Mouse (Mus musculus) kidney, adult 2 months (tissue): Measurements from ENCODE around the gene Rptor. TPM values are rescaled to one million over a fixed set of nuclear protein-coding genes. Genes with fewer than 3 reads are reported as not detected.
A peak's percentile ranks its signal among the peaks of the same experiment; 100 is the strongest.

ENCODE experiments used
- DNase-seq: peaks from one replicate; pipeline ENCODE4 v3.0.0; 2021
- H3K27ac ChIP-seq: fragments of 200-500 bp; 2 replicates; pipeline ENCODE4 v1.5.1; 2012; ENCODE audit warnings: low read depth, low read length, control low read depth, inconsistent platforms; ENCODE audit not compliant: insufficient read depth
- H3K27me3 ChIP-seq: fragments of 200-500 bp; replicated peaks from 2 replicates; pipeline ENCODE4 v1.6.1; 2012; ENCODE audit warnings: mild to moderate bottlenecking, moderate library complexity, low read length, inconsistent platforms; ENCODE audit not compliant: control insufficient read depth, insufficient read depth
- H3K36me3 ChIP-seq: fragments of 200-500 bp; 2 replicates; pipeline ENCODE4 v1.6.1; 2012; ENCODE audit warnings: mild to moderate bottlenecking, moderate library complexity, low read length, inconsistent platforms; ENCODE audit not compliant: control insufficient read depth, insufficient read depth
- H3K4me1 ChIP-seq: fragments of 200-500 bp; 2 replicates; pipeline ENCODE4 v1.6.1; 2011; ENCODE audit warnings: low read length; ENCODE audit not compliant: control insufficient read depth, insufficient read depth
- H3K4me3 ChIP-seq: fragments of 200-500 bp; 2 replicates; pipeline ENCODE4 v1.5.1; 2011; ENCODE audit warnings: mild to moderate bottlenecking, low read depth, low read length, control low read depth; ENCODE audit not compliant: insufficient read depth
- CTCF ChIP-seq: fragments of 200-500 bp; conservative IDR thresholded peaks from 2 replicates; pipeline ENCODE4 v1.5.1; 2011; ENCODE audit warnings: low read depth, mild to moderate bottlenecking, control low read depth, low read length, moderate library complexity, mixed read lengths; ENCODE audit not compliant: insufficient read depth, insufficient read length
- POLR2A ChIP-seq: fragments of 200-500 bp; IDR thresholded peaks from one replicate; pipeline ENCODE4 v1.6.1; 2011; ENCODE audit warnings: low read depth, low read length, control low read depth
- WGBS: fragments of 180-500 bp; shearing (Covaris S2); methylation state at CpG from one replicate; pipeline ENCODE4 v1.1.7; 2018; 5-methylcytosine and 5-hydroxymethylcytosine counted together
- polyA plus RNA-seq: library from polyadenylated mRNA; depleted of rRNA; stranded (reverse); fragments of >200 nt; gene quantifications from 2 replicates; pipeline ENCODE4 v1.2.3, GENCODE M21; 2012

Gene Rptor
- polyA plus RNA-seq, 1 experiment, result 20.7 TPM

DNA sequence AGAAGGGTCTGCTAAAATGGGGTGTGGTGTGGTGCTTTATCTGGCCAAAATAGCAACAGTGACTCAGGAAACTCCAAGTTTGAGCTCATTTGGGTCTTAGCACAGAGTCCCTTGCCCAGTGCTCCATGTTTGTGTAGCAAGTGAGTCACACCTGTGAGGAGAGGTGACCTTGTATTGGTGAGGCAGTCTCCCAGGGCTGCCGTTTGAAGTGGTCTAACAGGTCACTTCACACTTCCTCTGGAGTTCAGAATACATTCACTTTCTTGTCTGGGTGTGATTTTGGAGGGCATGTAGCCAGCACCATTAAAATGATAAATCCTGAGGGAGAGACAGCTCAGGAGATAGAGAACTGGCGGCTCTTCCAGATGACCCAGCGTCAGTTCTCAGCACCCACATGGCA lies 115.4 kb downstream of the Rptor start:
- Histone ChIP-seq H3K36me3 (no peaks in the 10 kb centered on the region), H3K27me3 (no peaks in the 10 kb centered on the region), H3K4me1 (peaks cover 7% of the 10 kb centered on the region; the same call in 1 of the 2 replicates), H3K27ac (no peak overlapping the region), H3K4me3 (no peak overlapping the region)
- DNase-seq, result no peak
- WGBS, result 90% methylated on average over 3 of the region's 3 CpGs
- TF ChIP-seq CTCF (no peak), POLR2A (no peak)

DNA sequence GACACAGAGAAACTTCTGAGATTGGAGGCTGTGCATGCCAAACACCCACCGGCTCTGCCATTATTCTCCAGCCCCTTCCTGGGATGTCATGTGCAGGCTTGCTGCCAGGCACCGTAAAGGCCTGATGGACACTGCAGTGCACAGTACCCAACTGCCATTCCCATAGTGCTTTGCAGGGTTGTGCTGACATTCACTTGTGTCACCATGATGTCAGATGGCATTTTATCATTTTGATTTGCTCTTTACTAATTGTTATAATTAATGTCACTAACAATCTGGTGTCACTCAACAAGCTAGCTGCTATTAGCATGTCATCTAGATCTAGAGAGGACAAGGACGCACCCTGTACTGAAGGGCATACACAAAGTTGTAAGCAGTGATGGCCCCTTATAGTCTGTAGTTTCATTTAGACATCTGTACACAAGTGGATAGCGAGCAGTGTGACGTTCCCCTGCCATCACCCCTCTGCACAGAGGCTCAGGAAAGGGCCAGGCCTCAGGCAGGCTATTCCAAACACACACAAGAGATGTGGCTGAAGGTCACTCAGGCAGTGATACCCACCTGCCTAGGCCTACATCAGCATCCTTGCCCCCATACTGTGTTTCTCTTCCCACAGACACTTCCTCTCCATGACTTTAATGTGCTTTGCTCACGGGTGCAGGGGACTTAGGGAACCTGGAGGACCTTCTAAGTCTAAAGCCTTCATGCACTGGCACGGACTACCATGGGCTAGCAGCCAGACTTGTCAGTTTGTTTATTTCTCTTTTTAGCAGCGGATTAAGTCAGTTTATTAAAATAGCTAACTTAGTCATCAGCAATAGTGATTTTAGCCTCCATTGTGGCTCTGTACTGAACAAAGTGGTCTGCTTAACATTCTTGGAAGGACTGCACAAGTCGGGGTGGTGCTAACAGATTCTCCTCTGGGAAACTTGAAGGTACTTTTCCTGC lies 117.7 kb downstream of the Rptor start:
- Histone ChIP-seq H3K4me3 (no peak overlapping the region), H3K27me3 (no peaks in the 10 kb centered on the region), H3K4me1 (peaks cover 4% of the 10 kb centered on the region; the same call in 1 of the 2 replicates), H3K36me3 (no peaks in the 10 kb centered on the region), H3K27ac (no peak overlapping the region)
- 68% methylated on average over 9 of the region's 9 CpGs for WGBS
- DNase-seq, result peak; percentile 17
- TF ChIP-seq CTCF (no peak), POLR2A (no peak)

DNA sequence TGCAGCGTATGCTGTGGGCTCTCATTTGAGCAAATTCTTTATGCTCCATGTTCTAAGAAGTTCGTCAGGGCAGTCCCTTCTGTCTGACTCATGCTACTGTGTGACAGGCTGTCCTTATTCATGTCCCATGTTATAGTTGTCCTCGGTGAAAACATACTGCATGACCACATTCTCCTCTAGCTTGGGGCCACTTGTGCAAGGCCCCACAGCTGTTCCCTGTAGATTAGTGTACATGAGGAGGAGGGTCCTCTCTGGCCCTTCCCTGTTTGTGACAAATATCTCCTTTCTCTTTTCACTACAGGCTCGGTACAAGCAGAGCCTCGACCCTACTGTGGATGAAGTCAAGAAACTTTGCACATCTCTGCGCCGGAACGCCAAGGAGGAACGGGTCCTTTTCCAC lies 122.0 kb downstream of the Rptor start:
- H3K4me3 ChIP-seq, result no peak overlapping the region
- DNase-seq, result no peak
- no peaks in the 10 kb centered on the region for H3K27me3 ChIP-seq
- no peak for TF ChIP-seq POLR2A
- TF ChIP-seq CTCF, result no peak
- 83% methylated on average over 9 of the region's 9 CpGs for WGBS
- no peak overlapping the region for H3K27ac ChIP-seq
- peaks cover 4% of the 10 kb centered on the region; the same call in 1 of the 2 replicates for H3K4me1 ChIP-seq
- H3K36me3 ChIP-seq, result no peaks in the 10 kb centered on the region

DNA sequence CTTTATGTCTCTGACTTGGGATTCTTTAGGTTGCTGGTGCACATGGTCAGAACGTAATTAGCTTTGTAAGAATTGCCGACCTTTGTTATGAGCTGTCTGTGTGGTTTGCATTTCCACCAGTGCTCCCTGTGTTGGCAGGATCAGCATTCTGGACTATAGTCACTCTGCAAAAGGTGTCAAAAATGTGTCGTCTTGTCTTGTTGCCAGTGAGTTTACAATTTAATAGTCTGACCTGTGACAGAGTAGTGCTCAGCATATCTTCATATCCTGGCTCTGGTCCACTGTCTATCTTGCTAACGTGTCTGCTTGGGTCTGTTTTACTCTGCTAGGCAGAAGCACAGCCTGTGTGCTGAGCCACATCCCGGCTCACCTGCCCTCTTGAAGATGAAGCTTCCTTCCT lies 128.7 kb downstream of the Rptor start:
- no peaks in the 10 kb centered on the region for H3K27me3 ChIP-seq
- no peak for DNase-seq
- no peak overlapping the region for H3K4me3 ChIP-seq
- no peaks in the 10 kb centered on the region for H3K36me3 ChIP-seq
- 55% methylated on average over 5 of the region's 5 CpGs for WGBS
- peaks cover 3% of the 10 kb centered on the region; the same call in 1 of the 2 replicates for H3K4me1 ChIP-seq
- no peak overlapping the region for H3K27ac ChIP-seq
- no peak for TF ChIP-seq CTCF
- no peak for TF ChIP-seq POLR2A

DNA sequence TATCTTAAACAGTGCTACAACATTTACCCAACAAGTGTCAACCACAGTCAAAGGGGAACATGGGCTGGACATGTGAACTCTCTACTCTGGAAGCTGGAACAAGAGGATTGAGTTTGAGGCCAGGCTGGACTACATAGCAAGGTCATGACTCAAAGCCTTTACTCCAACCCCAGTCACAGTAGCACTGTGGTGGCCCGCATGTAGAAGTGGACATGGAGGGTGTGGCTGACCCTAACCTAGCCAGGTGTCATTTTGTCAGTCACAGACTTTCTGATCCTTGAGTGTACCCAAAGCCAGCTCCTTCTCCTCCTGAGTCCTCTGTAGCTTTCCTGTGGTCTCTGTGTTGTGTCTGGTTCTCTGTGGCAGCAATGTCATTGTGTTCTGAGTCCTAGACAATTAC lies 129.7 kb downstream of the Rptor start:
- Histone ChIP-seq H3K27ac (no peak overlapping the region), H3K4me3 (no peak overlapping the region), H3K27me3 (no peaks in the 10 kb centered on the region), H3K4me1 (peaks cover 3% of the 10 kb centered on the region; the same call in 1 of the 2 replicates), H3K36me3 (no peaks in the 10 kb centered on the region)
- DNase-seq, result no peak
- no peak for TF ChIP-seq POLR2A
- TF ChIP-seq CTCF, result no peak
- 78% methylated on average over 1 of the region's 1 CpGs for WGBS

DNA sequence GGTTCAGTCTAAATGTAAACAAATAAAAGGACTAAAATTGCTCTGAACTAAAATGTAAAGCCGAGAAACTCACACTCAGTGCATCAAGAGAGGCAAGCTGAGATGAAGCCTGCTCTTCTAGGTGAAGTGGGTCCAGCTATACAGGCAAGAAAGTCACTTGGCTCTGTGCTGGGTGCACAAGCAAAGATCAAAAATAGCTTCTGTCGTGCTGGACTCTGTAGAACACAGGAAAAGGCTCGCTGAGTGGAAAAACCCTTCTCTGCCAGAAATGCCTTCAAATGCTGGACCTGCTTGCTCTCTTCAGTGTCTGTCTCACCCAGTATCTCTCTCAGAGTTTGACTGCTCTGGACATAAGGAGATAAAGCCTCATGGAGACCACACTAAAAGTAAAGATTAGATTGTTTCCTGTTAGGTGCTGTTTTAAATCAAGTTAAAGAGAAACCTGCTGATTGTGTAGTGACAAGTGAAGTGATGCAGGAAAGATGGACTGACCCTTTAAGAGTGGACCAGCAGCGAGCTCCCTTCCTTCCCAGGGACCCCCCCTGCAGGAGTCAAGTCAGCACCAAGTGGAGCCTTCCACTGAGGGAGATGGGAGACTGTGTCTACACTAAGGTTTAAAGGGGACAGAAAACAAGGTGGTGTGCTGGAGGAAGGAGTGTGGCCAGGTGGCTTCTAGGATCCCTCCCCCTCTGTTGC lies 130.4 kb downstream of the Rptor start:
- Histone ChIP-seq H3K4me1 (peaks cover 3% of the 10 kb centered on the region; the same call in 1 of the 2 replicates), H3K27me3 (no peaks in the 10 kb centered on the region), H3K4me3 (no peak overlapping the region), H3K36me3 (no peaks in the 10 kb centered on the region), H3K27ac (no peak overlapping the region)
- no peak for DNase-seq
- TF ChIP-seq POLR2A (no peak), CTCF (no peak)
- 48% methylated on average over 4 of the region's 4 CpGs for WGBS

DNA sequence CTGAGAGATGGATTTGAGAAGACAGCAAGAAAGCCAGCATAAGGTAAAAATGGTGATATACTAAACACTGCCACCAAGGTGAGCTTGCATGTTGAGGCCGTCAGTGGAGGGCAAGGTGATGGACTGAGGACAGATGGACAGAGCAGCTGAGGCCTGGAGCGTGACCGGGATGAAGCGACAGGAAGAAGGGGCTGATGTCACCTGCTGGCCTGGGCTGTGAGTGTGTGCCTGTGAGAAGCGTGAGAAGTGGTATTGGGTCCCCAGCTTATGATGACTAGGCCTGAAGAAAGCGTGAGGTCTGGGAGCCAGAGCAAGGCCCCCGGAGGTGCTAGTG lies 130.9 kb downstream of the Rptor start:
- Histone ChIP-seq H3K36me3 (no peaks in the 10 kb centered on the region), H3K27me3 (no peaks in the 10 kb centered on the region), H3K27ac (no peak overlapping the region), H3K4me1 (peaks cover 3% of the 10 kb centered on the region; the same call in 1 of the 2 replicates), H3K4me3 (no peak overlapping the region)
- TF ChIP-seq POLR2A (no peak), CTCF (no peak)
- 93% methylated on average over 7 of the region's 7 CpGs for WGBS
- no peak for DNase-seq
